Mouse (Mus musculus) neural tube, embryonic 10.5 days (tissue): ENCODE data around the gene Dmwd.
"Not testable (repeated sequence)": the region's sequence is repeated elsewhere in the genome, so short reads cannot be mapped to it uniquely, and the experiment has no call there.

Experiments
- DNase-seq: peaks from one replicate; pipeline ENCODE4 v3.0.0-alpha.2; 2017; ENCODE audit warnings: low spot score; ENCODE audit errors: extremely low spot score

Dmwd gene

GRCm38 (mm10) chr7:19069500-19069899, 6.5 kb upstream of the Dmwd start:
- no peak for DNase-seq

DNA sequence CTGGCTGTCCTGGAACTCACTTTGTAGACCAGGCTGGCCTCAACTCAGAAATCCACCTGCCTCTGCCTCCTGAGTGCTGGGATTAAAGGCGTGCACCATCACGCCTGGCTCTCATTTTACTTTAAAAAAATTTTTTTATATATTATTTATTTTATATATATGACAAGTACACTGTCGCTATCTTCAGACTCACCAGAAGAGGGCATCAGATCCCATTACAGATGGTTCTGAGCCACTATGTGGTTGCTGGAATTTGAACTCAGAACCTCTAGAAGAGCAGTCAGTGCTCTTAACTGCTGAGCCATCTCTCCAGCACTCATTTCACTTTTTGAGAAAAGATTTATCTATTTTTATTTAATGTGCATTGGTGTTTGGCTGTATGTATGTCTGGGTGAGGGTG, 5.0 kb upstream of the Dmwd start:
- DNase-seq, result not testable (repeated sequence)

GRCm38 (mm10) chr7:19073504-19073903, 2.5 kb upstream of the Dmwd start:
- no peak for DNase-seq

- DNase-seq, result no peak
Observed at GRCm38 (mm10) chr7:19074494-19074893, 1.5 kb upstream of the Dmwd start.

GRCm38 (mm10) chr7:19075231-19075630, 796 bp upstream of the Dmwd start:
- DNase-seq, result no peak

- DNase-seq, result peak; percentile 49
Observed at GRCm38 (mm10) chr7:19076586-19076991, 562 bp downstream of the Dmwd start.

- no peak for DNase-seq
Observed at GRCm38 (mm10) chr7:19077761-19078160, 1.7 kb downstream of the Dmwd start.

GRCm38 (mm10) chr7:19078732-19079131, 2.7 kb downstream of the Dmwd start:
- no peak for DNase-seq

- no peak for DNase-seq
Observed at GRCm38 (mm10) chr7:19080451-19080950, 4.5 kb downstream of the Dmwd start.

DNA sequence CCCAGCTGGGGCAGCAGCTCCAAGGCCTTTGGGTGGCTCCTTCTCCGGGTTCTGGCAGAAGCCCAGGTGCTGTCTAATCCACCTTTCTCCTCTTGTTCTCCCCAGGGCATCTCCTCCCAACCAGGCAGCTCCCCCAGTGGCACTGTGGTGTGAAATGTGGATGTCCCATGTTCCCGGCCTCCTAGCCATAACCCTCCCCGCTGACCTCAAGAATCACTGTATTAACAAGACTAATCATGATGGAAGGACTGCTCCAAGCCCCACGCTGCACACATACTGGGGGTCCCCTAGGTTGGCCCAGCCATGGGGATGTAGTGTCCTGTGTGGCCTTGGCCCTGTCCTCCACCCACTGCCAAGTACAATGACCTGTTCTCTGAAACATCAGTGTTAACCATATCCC, 6.1 kb downstream of the Dmwd start:
- no peak for DNase-seq

DNA sequence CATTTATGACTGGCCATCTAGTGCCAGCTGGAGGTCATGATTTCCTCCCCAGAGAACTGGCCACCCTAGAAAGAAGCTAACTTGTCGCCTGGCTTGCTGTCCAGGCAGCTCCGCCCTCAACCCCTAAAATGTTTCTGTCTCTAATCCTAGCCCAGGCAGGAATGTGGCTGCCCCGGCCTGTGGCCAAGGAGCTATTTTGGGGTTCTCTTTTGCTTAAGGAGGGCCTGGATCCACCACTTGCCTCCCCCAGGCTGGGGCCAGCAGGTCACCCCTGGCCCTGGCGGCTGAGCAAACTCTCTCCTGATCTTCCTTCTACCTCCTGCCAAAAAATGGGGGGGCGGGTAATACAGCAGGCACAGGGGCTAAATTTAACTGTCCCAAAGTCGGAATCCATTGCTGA, 7.1 kb downstream of the Dmwd start:
- DNase-seq, result no peak

- no peak for DNase-seq
Observed at GRCm38 (mm10) chr7:19083701-19084100, 7.7 kb downstream of the Dmwd start, which contains the start of gene Dmpk. Dmpk (plus strand) TSS chr7:19083849.

DNA sequence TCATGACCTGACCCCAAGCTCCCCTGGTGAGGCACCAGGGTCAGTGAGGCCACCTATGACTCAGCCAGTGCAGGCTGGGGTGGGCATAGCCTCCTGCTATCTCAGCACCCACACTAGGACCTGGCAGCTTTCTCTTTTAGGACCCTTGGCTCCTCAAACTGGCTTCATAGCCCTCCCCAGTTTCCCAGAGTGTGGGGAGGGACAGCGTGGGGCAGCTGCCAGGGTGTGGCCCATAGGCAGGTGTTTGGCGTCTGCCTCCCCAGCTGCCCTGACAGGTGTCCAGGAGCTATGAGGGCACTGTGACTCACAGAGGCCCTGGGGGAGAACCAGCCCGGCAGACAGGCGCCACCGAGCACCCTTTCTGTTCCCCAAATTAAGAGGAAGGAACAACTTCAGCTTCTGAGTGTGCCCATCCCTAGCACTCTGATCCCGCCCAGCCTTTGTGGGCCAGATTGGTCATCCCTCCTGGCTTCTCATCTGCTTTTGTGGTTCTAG, 8.3 kb downstream of the Dmwd start:
- no peak for DNase-seq

- DNase-seq, result no peak
Observed at GRCm38 (mm10) chr7:19084921-19085473, 9.0 kb downstream of the Dmwd start.

DNA sequence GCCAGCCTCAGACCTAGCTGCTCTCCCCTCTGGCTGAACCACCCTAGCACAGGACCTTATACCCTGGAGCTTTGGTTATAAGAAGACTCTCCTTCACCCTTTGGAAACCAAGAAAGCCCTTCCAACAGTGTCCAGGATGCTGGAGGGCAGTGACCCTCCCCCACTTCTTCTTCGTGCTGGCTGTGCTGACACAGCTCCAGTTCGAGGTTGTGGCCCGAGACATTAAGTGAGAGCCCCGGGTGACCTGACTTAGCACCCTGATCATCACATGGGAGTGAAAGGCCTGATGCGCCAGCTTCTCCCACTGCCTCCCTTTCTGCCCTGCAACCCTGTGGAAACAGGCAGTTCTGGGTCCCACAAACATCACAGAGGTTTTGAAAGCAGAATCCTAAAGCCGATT, 9.5 kb downstream of the Dmwd start:
- no peak for DNase-seq

GRCm38 (mm10) chr7:19086042-19086441, 10.0 kb downstream of the Dmwd start:
- peak; percentile 46 for DNase-seq

DNA sequence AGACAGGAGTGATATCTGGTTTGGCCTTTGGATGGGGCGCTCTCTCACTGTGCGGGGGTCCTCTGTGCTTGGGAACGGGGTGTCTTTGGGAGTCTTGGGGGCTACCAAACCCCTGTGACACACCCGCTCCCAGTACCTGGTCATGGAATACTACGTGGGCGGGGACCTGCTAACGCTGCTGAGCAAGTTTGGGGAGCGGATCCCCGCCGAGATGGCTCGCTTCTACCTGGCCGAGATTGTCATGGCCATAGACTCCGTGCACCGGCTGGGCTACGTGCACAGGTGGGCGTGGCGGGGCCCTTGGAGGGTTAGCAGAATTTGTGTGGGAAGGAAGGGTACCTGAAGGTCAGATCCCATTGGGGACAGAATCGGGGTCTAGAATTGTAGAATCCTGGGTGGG, 10.7 kb downstream of the Dmwd start:
- no peak for DNase-seq

- DNase-seq, result peak; percentile 62
Observed at GRCm38 (mm10) chr7:19088813-19089212, 12.8 kb downstream of the Dmwd start.

DNA sequence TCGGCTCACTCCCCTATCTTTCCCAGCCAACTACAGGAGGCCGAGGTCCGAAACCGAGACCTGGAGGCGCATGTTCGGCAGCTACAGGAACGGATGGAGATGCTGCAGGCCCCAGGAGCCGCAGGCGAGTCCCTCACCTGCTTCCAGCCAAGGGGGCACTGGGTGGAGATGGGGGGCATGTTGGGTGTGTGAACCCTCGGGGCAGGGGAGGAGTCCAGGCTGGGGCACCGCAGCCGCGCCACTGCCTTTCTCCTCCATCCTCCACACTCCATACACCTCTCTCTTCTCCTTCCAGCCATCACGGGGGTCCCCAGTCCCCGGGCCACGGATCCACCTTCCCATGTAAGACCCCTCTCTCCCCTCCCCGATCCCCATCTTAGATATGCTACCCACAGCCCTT, 15.9 kb downstream of the Dmwd start:
- DNase-seq, result no peak

GRCm38 (mm10) chr7:19092381-19093173, 16.6 kb downstream of the Dmwd start:
- DNase-seq, result peak; percentile 74

- DNase-seq, result peak; percentile 85
Observed at GRCm38 (mm10) chr7:19093174-19093521, 17.1 kb downstream of the Dmwd start.

- DNase-seq, result peak; percentile 98
Observed at GRCm38 (mm10) chr7:19093537-19094385, 17.7 kb downstream of the Dmwd start.
